Mouse (Mus musculus) bone marrow macrophage, adult 2 months (primary cell): ENCODE data around the gene Ksr1.

Experiments used
- CTCF ChIP-seq: IDR thresholded peaks from 2 replicates; pipeline ENCODE4 v1.5.1; 2012; ENCODE audit warnings: low read depth, mild to moderate bottlenecking, low read length, moderate library complexity
- POLR2A ChIP-seq: IDR thresholded peaks from 2 replicates; pipeline ENCODE4 v1.6.1; 2012; ENCODE audit warnings: mild to moderate bottlenecking, low read depth, low read length, borderline replicate concordance

DNA sequence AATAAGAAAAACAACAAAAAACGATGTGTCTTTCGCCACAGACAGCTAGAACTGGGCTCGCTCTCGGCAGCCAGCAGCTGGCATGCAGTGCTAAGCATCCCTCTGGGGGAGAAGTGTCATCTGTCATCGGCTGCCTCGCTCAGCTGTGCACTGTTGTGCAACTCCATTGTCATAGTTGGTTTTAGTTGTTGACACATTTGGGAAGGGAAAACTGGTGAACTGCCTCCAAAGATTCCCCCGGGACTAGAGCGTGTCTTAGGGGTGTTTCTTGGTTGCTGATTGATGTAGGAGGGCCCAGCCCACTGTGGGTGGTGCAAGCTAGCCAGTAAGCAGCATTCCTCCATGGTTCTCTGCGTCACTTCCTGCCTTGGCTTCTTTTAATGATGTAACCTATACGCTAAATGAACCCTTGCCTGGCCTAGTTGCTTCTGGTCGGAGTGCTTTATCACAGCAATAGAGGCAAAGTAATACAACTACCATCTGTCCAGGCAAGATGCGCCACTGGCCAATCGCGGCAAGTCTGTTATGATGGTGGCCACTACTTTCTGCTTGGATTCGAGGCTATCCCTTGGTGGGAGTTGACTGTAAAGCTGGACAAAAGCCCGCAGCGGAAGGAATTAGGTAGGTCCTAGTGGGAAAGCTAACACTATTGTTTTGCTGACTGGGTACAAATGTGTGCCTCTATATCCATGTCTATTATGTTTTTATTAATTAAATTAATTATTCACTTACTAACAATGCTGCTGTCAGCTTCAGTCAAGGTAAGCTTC is 172.6 kb downstream of the Ksr1 start:
- no peak for TF ChIP-seq POLR2A
- TF ChIP-seq CTCF: no peak
